Mouse (Mus musculus) liver, adult 2 months (tissue): ENCODE data around the gene Cfap157. TPM values are rescaled to one million over a fixed set of nuclear protein-coding genes. Genes with fewer than 3 reads are reported as not detected.

Source experiments
- DNase-seq: peaks from one replicate; pipeline ENCODE4 v3.0.0-alpha.2; 2011; ENCODE audit warnings: low read depth, low spot score; ENCODE audit errors: extremely low read depth
- H3K27ac ChIP-seq: fragments of 200-500 bp; replicated peaks from 2 replicates; pipeline ENCODE4 v1.5.1; 2012; ENCODE audit warnings: low read depth, mild to moderate bottlenecking, control low read depth, inconsistent platforms, low read length; ENCODE audit not compliant: insufficient read depth
- H3K27me3 ChIP-seq: fragments of 200-500 bp; 2 replicates; pipeline ENCODE4 v1.6.1; 2012; ENCODE audit warnings: mild to moderate bottlenecking, moderate library complexity, low read length, inconsistent platforms; ENCODE audit not compliant: control insufficient read depth, insufficient read depth
- H3K36me3 ChIP-seq: fragments of 200-500 bp; 2 replicates; pipeline ENCODE4 v1.6.1; 2012; ENCODE audit warnings: low read length, inconsistent platforms; ENCODE audit not compliant: control insufficient read depth, insufficient read depth
- H3K4me1 ChIP-seq: fragments of 200-500 bp; 2 replicates; pipeline ENCODE4 v1.6.1; 2011; ENCODE audit warnings: low read length; ENCODE audit not compliant: control insufficient read depth, insufficient read depth
- H3K4me3 ChIP-seq: fragments of 200-500 bp; 2 replicates; pipeline ENCODE4 v1.5.1; 2011; ENCODE audit warnings: low read depth, mild to moderate bottlenecking, control low read depth, low read length, moderate library complexity; ENCODE audit not compliant: insufficient read depth
- H3K79me2 ChIP-seq: fragments of 200-500 bp; 2 replicates; pipeline ENCODE4 v1.6.1; 2012; ENCODE audit warnings: inconsistent platforms, mild to moderate bottlenecking, low read length, moderate library complexity; ENCODE audit not compliant: control insufficient read depth, insufficient read depth
- H3K9ac ChIP-seq: fragments of 200-500 bp; 2 replicates; pipeline ENCODE4 v1.6.1; 2012; ENCODE audit warnings: low read depth, mild to moderate bottlenecking, control low read depth, inconsistent platforms, low read length
- CTCF ChIP-seq: fragments of 200-500 bp; IDR thresholded peaks from 2 replicates; pipeline ENCODE4 v1.5.1; 2011; ENCODE audit warnings: low read depth, low read length, control low read depth
- POLR2A ChIP-seq: fragments of 200-500 bp; IDR thresholded peaks from 2 replicates; pipeline ENCODE4 v1.6.1; 2011; ENCODE audit warnings: low read length, control low read depth; ENCODE audit not compliant: insufficient read depth; ENCODE audit errors: extremely low read depth
- WGBS: fragments of 180-500 bp; shearing (Covaris S2); methylation state at CpG from one replicate; pipeline ENCODE4 v1.1.7; 2018; 5-methylcytosine and 5-hydroxymethylcytosine counted together
- polyA plus RNA-seq: library from polyadenylated mRNA; depleted of rRNA; stranded (reverse); fragments of >200 nt; gene quantifications from 2 replicates; pipeline ENCODE4 v1.2.3, GENCODE M21; 2012
- total RNA-seq: library from RNA; depleted of rRNA; stranded (reverse); fragments of >200 nt; gene quantifications from 2 replicates; pipeline ENCODE4 v1.2.3, GENCODE M21; 2014

Cfap157 gene
- total and polyA plus RNA-seq, 2 experiments, result not detected

- no peak overlapping the region for H3K4me3 ChIP-seq
- H3K36me3 ChIP-seq, result no peaks in the 10 kb centered on the region
- no peak overlapping the region for H3K27ac ChIP-seq
- no peak overlapping the region for H3K9ac ChIP-seq
- no peaks in the 10 kb centered on the region for H3K4me1 ChIP-seq
- no peaks in the 10 kb centered on the region for H3K27me3 ChIP-seq
- TF ChIP-seq POLR2A, result no peak
- TF ChIP-seq CTCF, result no peak
- DNase-seq, result no peak
- WGBS, result 94% methylated on average over 2 of the region's 2 CpGs
- no peaks in the 10 kb centered on the region for H3K79me2 ChIP-seq
Observed at GRCm38 (mm10) chr2:32816497-32816896, 32.3 kb upstream of the Cfap157 start.

GRCm38 (mm10) chr2:32811959-32812358 lies 27.7 kb upstream of the Cfap157 start:
- WGBS, result 80% methylated on average over 8 of the region's 8 CpGs
- TF ChIP-seq POLR2A, result no peak
- TF ChIP-seq CTCF, result no peak
- H3K9ac ChIP-seq, result no peak overlapping the region
- no peak overlapping the region for H3K27ac ChIP-seq
- H3K79me2 ChIP-seq, result no peaks in the 10 kb centered on the region
- no peaks in the 10 kb centered on the region for H3K4me1 ChIP-seq
- H3K27me3 ChIP-seq, result no peaks in the 10 kb centered on the region
- H3K4me3 ChIP-seq, result no peak overlapping the region
- 0 out of 2 replicates have a peak, but pooled peaks cover 1% of the 10 kb centered on the region for H3K36me3 ChIP-seq
- no peak for DNase-seq

- Histone ChIP-seq H3K36me3 (0 out of 2 replicates have a peak, but pooled peaks cover 1% of the 10 kb centered on the region), H3K27ac (no peak overlapping the region), H3K79me2 (no peaks in the 10 kb centered on the region), H3K9ac (no peak overlapping the region), H3K4me3 (no peak overlapping the region), H3K27me3 (no peaks in the 10 kb centered on the region), H3K4me1 (no peaks in the 10 kb centered on the region)
- WGBS, result 92% methylated on average over 14 of the region's 14 CpGs
- no peak for TF ChIP-seq CTCF
- no peak for TF ChIP-seq POLR2A
- DNase-seq, result no peak
Observed at GRCm38 (mm10) chr2:32808816-32809566, 24.8 kb upstream of the Cfap157 start.

- no peak overlapping the region for H3K9ac ChIP-seq
- TF ChIP-seq CTCF (no peak), POLR2A (no peak)
- H3K79me2 ChIP-seq, result no peaks in the 10 kb centered on the region
- no peaks in the 10 kb centered on the region for H3K4me1 ChIP-seq
- no peaks in the 10 kb centered on the region for H3K27me3 ChIP-seq
- H3K4me3 ChIP-seq, result no peak overlapping the region
- H3K36me3 ChIP-seq, result no peaks in the 10 kb centered on the region
- H3K27ac ChIP-seq, result no peak overlapping the region
- no peak for DNase-seq
- WGBS, result 80% methylated on average over 10 of the region's 10 CpGs
Observed at GRCm38 (mm10) chr2:32798251-32798962, 14.2 kb upstream of the Cfap157 start.

- Histone ChIP-seq H3K27ac (no peak overlapping the region), H3K79me2 (no peaks in the 10 kb centered on the region), H3K4me1 (no peaks in the 10 kb centered on the region), H3K4me3 (no peak overlapping the region), H3K36me3 (no peaks in the 10 kb centered on the region), H3K27me3 (no peaks in the 10 kb centered on the region), H3K9ac (no peak overlapping the region)
- WGBS, result 95% methylated on average over 13 of the region's 13 CpGs
- no peak for DNase-seq
- TF ChIP-seq CTCF, result no peak
- no peak for TF ChIP-seq POLR2A
Observed at GRCm38 (mm10) chr2:32795748-32796418, 11.7 kb upstream of the Cfap157 start.
